Mouse (Mus musculus): ENCODE results near the gene Tef. TPM values are rescaled to one million over a fixed set of nuclear protein-coding genes. Genes with fewer than 3 reads are reported as not detected.
A peak's percentile ranks its signal among the peaks of the same experiment; 100 is the strongest.

The Tef gene
- total and polyA plus RNA-seq, 2 experiments from 2014 or later = 30.4 to 64.1 TPM

- Histone ChIP-seq H3K36me3 (ENCODE audit: insufficient read depth, low read length) (no peaks in the 10 kb centered on the region), H3K9ac (replicated peaks; ENCODE audit: low read length) (peak overlapping the region; percentile 80), H3K4me1 (ENCODE audit: insufficient read depth, low read length) (0 out of 2 replicates have a peak, but pooled peaks cover 14% of the 10 kb centered on the region), H3K27ac (peak overlapping the region; percentile 92), H3K9me3 (ENCODE audit: low read length) (no peaks in the 10 kb centered on the region), H3K4me2 (ENCODE audit: low read depth, low read length) (peak overlapping the region; percentile 87), H3K4me3 (ENCODE audit: low read length) (peak overlapping the region; percentile 74), H3K27me3 (ENCODE audit: insufficient read depth, low read length) (no peaks in the 10 kb centered on the region)
- DNase-seq (ENCODE audit: low spot score) (peak; percentile 95), ATAC-seq (0 out of 2 replicates have a peak, but pooled peaks have one; percentile 3)
- no peak for TF ChIP-seq CTCF (IDR thresholded peaks at IDR 0.05; ENCODE audit: low read depth)
- WGBS = 0% methylated on average over 23 of the region's 23 CpGs
Observed at GRCm38 (mm10) chr15:81858138-81858516, 55.9 kb downstream of the Tef start.

GRCm38 (mm10) chr15:81858517-81859329 is 56.5 kb downstream of the Tef start, which contains the start of gene Tob2:
TSS of gene Tob2 (minus strand) at chr15:81858796.
- no peak for TF ChIP-seq CTCF (IDR thresholded peaks at IDR 0.05; ENCODE audit: low read depth)
- Histone ChIP-seq H3K4me3 (ENCODE audit: low read length) (peak within 1 kb of the TSS; percentile 74), H3K9ac (replicated peaks; ENCODE audit: low read length) (peak within 1 kb of the TSS; percentile 80), H3K9me3 (ENCODE audit: low read length) (no peaks in the 10 kb centered on the region), H3K27me3 (ENCODE audit: insufficient read depth, low read length) (no peaks in the 10 kb centered on the region), H3K4me2 (ENCODE audit: low read depth, low read length) (peak within 1 kb of the TSS; percentile 87), H3K36me3 (ENCODE audit: insufficient read depth, low read length) (no peaks in the 10 kb centered on the region), H3K27ac (peak within 1 kb of the TSS; percentile 92), H3K4me1 (ENCODE audit: insufficient read depth, low read length) (0 out of 2 replicates have a peak, but pooled peaks cover 14% of the 10 kb centered on the region)
- ATAC-seq (0 out of 2 replicates have a peak, but pooled peaks have one; percentile 1), DNase-seq (ENCODE audit: low spot score) (peak; percentile 65)
- WGBS = under 1% methylated on average over 44 of the region's 44 CpGs

DNA sequence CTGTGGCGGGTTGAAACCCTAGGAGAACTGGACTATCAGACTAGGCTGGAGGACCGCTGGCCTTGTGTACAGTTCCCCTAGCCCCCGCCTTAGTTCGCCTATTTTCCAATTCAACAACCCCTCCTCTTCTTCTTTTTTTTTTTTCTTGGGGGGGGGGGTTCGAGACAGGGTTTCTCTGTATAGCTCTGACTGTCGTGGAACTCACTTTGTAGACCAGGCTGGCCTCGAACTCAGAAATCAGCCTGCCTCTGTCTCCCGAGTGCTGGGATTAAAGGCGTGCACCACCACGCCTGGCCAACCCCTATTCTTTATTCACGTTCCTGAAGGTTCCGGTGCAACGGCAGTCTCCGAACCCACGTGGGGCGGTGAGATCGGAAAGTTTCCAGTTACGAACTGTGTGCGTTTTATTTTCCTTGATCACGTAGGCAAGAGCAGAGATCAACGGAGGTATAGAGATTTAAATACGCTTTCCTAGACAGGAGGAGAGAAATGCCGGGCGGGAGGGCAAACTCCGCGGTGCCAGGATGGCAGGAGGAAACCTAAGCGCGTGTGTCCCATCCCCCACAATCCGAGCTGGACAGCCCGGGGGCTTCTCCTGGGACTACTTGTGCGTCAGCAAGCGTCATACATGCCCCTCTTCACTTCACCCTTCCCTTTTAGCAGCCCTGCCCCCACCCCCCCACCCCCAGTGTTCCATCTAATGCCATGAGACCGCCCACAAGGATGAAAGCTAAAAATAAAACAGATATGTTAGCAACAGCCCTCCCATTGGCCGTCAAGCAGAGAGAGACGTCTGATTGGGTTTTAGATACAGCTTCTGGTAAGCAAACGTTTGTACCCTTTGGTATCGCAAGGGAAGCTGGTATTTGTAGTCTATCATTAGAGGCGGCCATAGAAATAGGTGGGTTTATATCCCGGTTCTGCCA is 57.4 kb downstream of the Tef start:
- Histone ChIP-seq H3K4me3 (ENCODE audit: low read length) (peak overlapping the region; percentile 74), H3K9me3 (ENCODE audit: low read length) (no peaks in the 10 kb centered on the region), H3K9ac (replicated peaks; ENCODE audit: low read length) (peak overlapping the region; percentile 80), H3K27ac (peak overlapping the region; percentile 92), H3K4me1 (ENCODE audit: insufficient read depth, low read length) (0 out of 2 replicates have a peak, but pooled peaks cover 14% of the 10 kb centered on the region), H3K27me3 (ENCODE audit: insufficient read depth, low read length) (no peaks in the 10 kb centered on the region), H3K36me3 (ENCODE audit: insufficient read depth, low read length) (peaks cover 5% of the 10 kb centered on the region; the same call in 1 of the 2 replicates), H3K4me2 (ENCODE audit: low read depth, low read length) (peak overlapping the region; percentile 87)
- TF ChIP-seq CTCF (IDR thresholded peaks at IDR 0.05; ENCODE audit: low read depth) = no peak
- DNase-seq (ENCODE audit: low spot score) (peak; percentile 96), ATAC-seq (peak; percentile 89)
- WGBS = under 1% methylated on average over 39 of the region's 39 CpGs

DNA sequence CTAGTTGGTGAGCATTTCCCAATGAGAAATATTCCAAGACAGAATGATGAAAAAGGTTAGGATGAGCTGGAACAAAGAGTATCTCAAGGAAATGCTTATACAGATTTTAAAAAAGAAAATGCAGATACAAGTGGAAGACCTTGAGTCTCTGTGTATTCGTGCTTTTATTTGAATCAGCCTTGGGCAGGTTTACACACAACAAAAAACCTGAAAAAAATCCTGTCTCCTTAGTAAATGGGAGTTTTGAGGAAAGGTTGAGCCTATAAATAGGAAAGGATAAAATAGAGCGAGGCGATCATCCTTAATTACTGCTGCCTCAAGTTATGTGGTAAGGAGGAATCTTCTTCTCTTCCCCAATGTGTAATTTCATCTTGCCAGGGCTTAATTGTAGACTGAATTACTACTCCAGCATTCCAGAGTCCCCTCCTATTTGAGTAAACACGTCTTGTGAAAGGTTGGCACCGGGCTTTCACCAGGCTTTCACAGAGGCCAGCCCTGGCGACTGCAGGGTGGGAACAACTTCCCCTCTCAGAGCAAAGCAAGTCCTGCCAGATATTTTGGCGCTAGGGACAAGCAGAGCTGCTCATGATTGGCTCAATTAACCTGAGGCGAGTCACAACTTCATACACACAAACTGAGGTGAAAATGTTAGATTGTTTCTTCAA is 58.4 kb downstream of the Tef start:
- ATAC-seq (no peak), DNase-seq (ENCODE audit: low spot score) (peak; percentile 50)
- H3K27ac ChIP-seq = peak overlapping the region; percentile 92
- peak overlapping the region; percentile 87 for H3K4me2 ChIP-seq (ENCODE audit: low read depth, low read length)
- no peak overlapping the region; the same call in 1 of the 2 replicates for H3K9ac ChIP-seq (replicated peaks; ENCODE audit: low read length)
- TF ChIP-seq CTCF (IDR thresholded peaks at IDR 0.05; ENCODE audit: low read depth) = no peak
- 0 out of 2 replicates have a peak overlapping the region, but pooled peaks have one; percentile 16 for H3K4me3 ChIP-seq (ENCODE audit: low read length)
- H3K4me1 ChIP-seq (ENCODE audit: insufficient read depth, low read length) = 0 out of 2 replicates have a peak, but pooled peaks cover 9% of the 10 kb centered on the region
- H3K36me3 ChIP-seq (ENCODE audit: insufficient read depth, low read length) = peaks cover 6% of the 10 kb centered on the region; the same call in 1 of the 2 replicates
- no peaks in the 10 kb centered on the region for H3K27me3 ChIP-seq (ENCODE audit: insufficient read depth, low read length)
- 29% methylated on average over 8 of the region's 8 CpGs for WGBS
- no peaks in the 10 kb centered on the region for H3K9me3 ChIP-seq (ENCODE audit: low read length)

DNA sequence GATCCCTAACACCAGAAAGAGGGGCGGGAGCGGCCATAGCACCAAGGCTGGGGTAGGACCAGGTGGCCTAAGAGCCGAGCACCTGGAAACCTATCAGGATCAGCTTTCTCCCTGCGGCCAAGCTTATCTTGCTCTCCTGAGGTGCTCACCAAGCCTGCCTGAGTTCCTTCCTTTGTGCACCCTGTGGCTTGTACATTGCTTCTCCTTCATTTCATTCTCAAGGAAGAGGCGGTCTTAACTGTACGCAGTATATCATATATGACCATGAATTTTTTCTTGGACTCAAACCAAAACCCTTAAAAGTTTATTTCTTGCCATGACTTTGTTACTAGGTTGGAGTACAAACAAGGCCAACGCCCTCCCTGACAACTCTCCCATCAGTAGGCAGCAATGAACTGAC is 62.0 kb downstream of the Tef start:
- no peak overlapping the region for H3K4me3 ChIP-seq (ENCODE audit: low read length)
- H3K4me1 ChIP-seq (ENCODE audit: insufficient read depth, low read length) = 0 out of 2 replicates have a peak, but pooled peaks cover 6% of the 10 kb centered on the region
- no peak overlapping the region for H3K27ac ChIP-seq
- ATAC-seq (no peak), DNase-seq (ENCODE audit: low spot score) (no peak)
- H3K36me3 ChIP-seq (ENCODE audit: insufficient read depth, low read length) = peaks cover 26% of the 10 kb centered on the region
- 95% methylated on average over 7 of the region's 7 CpGs for WGBS
- no peak for TF ChIP-seq CTCF (IDR thresholded peaks at IDR 0.05; ENCODE audit: low read depth)
- no peak overlapping the region for H3K9ac ChIP-seq (replicated peaks; ENCODE audit: low read length)
- H3K9me3 ChIP-seq (ENCODE audit: low read length) = no peaks in the 10 kb centered on the region
- H3K27me3 ChIP-seq (ENCODE audit: insufficient read depth, low read length) = no peaks in the 10 kb centered on the region
- H3K4me2 ChIP-seq (ENCODE audit: low read depth, low read length) = no peak overlapping the region

DNA sequence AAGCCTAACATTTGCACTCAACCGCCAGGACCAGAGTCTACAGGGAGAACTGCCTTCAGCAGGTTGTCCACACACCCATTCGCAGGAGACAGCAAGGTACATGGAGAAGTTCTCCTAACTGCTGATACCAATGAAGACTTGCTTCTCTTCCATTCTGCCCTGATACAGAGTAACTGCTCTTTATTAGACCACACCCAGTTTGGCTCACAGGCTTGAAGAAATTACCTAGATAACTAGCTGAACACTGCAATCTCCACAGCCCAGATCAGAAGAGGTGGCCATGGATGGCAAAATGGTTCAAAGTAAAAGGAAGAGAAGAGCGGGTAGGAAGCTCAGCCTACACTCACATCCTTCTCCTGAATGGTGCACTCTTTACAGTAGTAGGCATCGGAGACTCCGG is 67.8 kb downstream of the Tef start:
- TF ChIP-seq CTCF (IDR thresholded peaks at IDR 0.05; ENCODE audit: low read depth) = no peak
- Histone ChIP-seq H3K36me3 (ENCODE audit: insufficient read depth, low read length) (peaks cover 32% of the 10 kb centered on the region), H3K27me3 (ENCODE audit: insufficient read depth, low read length) (no peaks in the 10 kb centered on the region), H3K4me3 (ENCODE audit: low read length) (no peak overlapping the region), H3K4me2 (ENCODE audit: low read depth, low read length) (no peak overlapping the region), H3K9me3 (ENCODE audit: low read length) (no peaks in the 10 kb centered on the region), H3K9ac (replicated peaks; ENCODE audit: low read length) (no peak overlapping the region), H3K4me1 (ENCODE audit: insufficient read depth, low read length) (peaks cover 8% of the 10 kb centered on the region; the same call in 1 of the 2 replicates), H3K27ac (no peak overlapping the region)
- 96% methylated on average over 5 of the region's 5 CpGs for WGBS
- DNase-seq (ENCODE audit: low spot score) (no peak), ATAC-seq (no peak)

Measured in hindbrain, postnatal 0 days (tissue).